Mouse (Mus musculus) G1E (cell line): ENCODE measurements at regions not wholly inside any gene's neighbourhood (a gene's known extent, or its start where the extent isn't known, plus 50 kb on each side); places are given as distances from the start of the nearest gene placed in this dataset.
"Not testable (repeated sequence)": the region's sequence is repeated elsewhere in the genome, so short reads cannot be mapped to it uniquely, and the experiment has no call there.

Source experiments
- CTCF ChIP-seq: IDR thresholded peaks from 2 replicates; pipeline ENCODE4 v1.5.1; 2012; ENCODE audit warnings: low read depth, low read length, inconsistent platforms, mixed read lengths
- GATA1 ChIP-seq: IDR thresholded peaks from 2 replicates; pipeline ENCODE4 v1.6.1; 2012; ENCODE audit warnings: borderline replicate concordance, low read length, inconsistent platforms, mixed read lengths
- TAL1 ChIP-seq: conservative IDR thresholded peaks from 2 replicates; pipeline ENCODE4 v1.6.1; 2012; ENCODE audit warnings: low read depth, low read length, inconsistent platforms, mixed read lengths

DNA sequence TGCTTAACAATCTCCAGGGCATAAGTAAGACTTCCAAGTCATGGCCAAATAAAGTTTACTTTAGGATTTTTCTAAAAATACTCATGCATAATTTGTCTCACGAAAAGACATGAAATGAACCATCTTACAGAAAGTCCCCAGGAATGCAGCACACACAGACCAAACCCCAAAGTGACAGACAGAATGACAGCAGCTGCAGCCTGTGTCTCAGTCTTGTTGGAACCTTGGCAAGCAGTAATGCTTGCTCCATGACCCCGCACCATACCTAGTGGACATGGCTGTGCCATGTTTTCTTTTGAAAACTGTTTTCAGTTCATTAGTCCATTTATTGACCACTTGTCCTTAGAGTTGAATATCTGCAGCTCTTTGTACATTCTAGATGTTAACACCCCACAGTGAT, 191.1 kb downstream of the Gm906 start:
- TF ChIP-seq CTCF, TAL1, GATA1: not testable (repeated sequence)
